Mouse (Mus musculus): ENCODE measurements around the gene Vwa3a. TPM values are rescaled to one million over a fixed set of nuclear protein-coding genes. Genes with fewer than 3 reads are reported as not detected.

Gene Vwa3a
- polyA plus RNA-seq, 1 experiment: 0.02 TPM

DNA sequence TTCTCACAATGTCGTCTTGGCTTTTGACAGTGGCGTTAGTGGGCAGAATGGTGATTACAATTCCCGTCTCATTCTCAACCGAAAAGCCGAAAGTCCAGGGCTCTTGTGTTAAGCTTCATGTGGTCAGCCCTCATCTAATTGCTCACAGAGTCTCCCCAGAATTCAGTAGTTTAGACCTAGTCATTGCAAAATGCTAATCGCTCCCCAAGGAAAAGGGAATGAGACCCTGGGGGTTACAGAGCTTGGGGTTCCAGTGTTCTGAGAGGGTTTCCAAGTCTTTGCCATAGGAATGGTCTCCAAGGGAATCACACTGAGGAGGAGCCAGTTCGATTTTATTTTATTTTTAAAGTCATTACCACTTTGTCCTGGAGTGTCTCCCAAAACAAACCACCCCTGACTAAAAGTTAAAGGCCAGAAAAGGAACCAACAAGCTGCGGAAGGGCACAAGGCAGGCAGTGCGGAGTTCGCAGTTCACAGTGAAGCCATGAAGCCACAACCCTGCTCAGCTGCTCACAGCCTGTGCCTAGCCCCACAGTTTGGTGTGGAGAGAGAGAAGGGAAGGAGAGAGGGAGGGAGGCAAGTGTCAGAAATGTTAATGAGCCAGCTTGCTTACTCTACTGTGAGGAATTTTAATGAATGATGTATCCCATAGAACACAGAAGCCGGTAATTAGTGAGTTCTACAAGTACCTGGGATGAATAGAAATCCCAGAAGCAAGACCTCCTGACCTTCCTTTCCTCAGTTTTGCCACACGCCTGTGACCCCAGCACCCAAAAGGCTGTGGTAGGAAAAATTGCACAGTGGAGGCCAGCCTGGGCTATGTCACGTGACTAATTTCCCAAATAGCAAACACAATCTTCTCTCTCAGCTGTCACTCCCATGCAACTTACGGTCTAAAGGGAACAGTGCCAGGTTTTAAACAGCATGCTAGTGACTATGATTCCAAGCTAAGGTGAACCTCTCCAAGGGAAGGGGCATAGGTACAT is 4.5 kb downstream of the Vwa3a start:
- Histone ChIP-seq H3K4me3 (ENCODE audit: extremely low read depth, insufficient read depth, insufficient read length) (no peak overlapping the region), H3K4me1 (ENCODE audit: control insufficient read depth, insufficient read depth, insufficient read length) (no peaks in the 10 kb centered on the region), H3K36me3 (ENCODE audit: control insufficient read depth, insufficient read depth, low read length) (no peaks in the 10 kb centered on the region), H3K27me3 (ENCODE audit: control insufficient read depth, insufficient read depth, low read length) (no peaks in the 10 kb centered on the region), H3K27ac (ENCODE audit: insufficient read depth, low read length) (no peak overlapping the region)
- DNase-seq (ENCODE audit: low read depth in 1 of 2, low spot score in 2 of 2): no peak
- TF ChIP-seq POLR2A (IDR thresholded peaks at IDR 0.05; ENCODE audit: low read depth, low read length) (no peak), CTCF (IDR thresholded peaks at IDR 0.05; ENCODE audit: extremely low read depth, insufficient read depth, insufficient read length, insufficient replicate concordance) (no peak)
- WGBS: 77% methylated on average over 14 of the region's 14 CpGs

DNA sequence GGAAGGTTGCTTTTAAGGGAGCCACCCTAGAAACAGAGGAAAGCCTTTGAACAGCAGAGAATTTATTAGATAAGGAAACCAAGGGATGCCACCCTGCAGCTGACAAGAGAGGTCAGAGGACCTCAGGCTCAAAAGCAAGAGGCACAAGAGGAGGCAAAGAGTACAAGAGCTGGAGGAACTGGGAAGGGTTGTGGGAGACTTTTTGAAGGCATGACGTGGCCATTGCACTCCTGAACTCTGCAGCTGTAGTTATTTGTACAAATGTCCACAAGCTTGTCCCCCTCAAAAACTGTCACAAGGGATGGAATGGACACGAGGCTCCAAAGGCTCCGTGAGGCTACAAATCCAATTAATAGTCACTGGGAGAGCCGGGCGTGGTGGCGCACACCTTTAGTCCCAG is 5.5 kb downstream of the Vwa3a start:
- no peak for DNase-seq (ENCODE audit: low read depth in 1 of 2, low spot score in 2 of 2)

DNA sequence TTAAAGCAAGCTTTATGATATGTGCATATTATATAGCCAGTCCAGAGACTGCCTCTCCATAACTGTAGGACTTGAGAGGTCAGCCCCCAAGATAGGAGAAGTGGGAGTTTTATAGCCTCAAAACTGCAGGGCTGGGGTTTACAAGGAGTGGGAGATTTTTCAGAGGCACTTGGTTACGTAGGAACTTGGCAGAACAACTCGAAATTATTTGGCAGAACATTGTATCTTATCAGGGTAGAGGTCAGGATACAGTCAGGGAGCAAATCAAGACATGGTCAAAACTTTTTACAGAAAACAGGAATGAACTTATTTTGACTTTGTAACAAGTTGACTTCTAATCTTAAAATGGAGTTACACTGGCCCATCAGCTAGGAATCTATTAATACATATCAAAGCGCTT is 6.9 kb downstream of the Vwa3a start:
- WGBS: 76% methylated on average over 3 of the region's 3 CpGs
- no peaks in the 10 kb centered on the region for H3K36me3 ChIP-seq (ENCODE audit: control insufficient read depth, insufficient read depth, low read length)
- no peak for DNase-seq (ENCODE audit: low read depth in 1 of 2, low spot score in 2 of 2)
- H3K4me3 ChIP-seq (ENCODE audit: extremely low read depth, insufficient read depth, insufficient read length): no peak overlapping the region
- TF ChIP-seq CTCF (IDR thresholded peaks at IDR 0.05; ENCODE audit: extremely low read depth, insufficient read depth, insufficient read length, insufficient replicate concordance) (no peak), POLR2A (IDR thresholded peaks at IDR 0.05; ENCODE audit: low read depth, low read length) (no peak)
- no peaks in the 10 kb centered on the region for H3K27me3 ChIP-seq (ENCODE audit: control insufficient read depth, insufficient read depth, low read length)
- no peak overlapping the region for H3K27ac ChIP-seq (ENCODE audit: insufficient read depth, low read length)
- no peaks in the 10 kb centered on the region for H3K4me1 ChIP-seq (ENCODE audit: control insufficient read depth, insufficient read depth, insufficient read length)

More for the DNA sequence above, 5.5 kb downstream of the Vwa3a start:
- no peak for TF ChIP-seq POLR2A (IDR thresholded peaks at IDR 0.05; ENCODE audit: low read depth, low read length)
- TF ChIP-seq CTCF (IDR thresholded peaks at IDR 0.05; ENCODE audit: extremely low read depth, insufficient read depth, insufficient read length, insufficient replicate concordance): no peak
- no peaks in the 10 kb centered on the region for H3K4me1 ChIP-seq (ENCODE audit: control insufficient read depth, insufficient read depth, insufficient read length)
- no peaks in the 10 kb centered on the region for H3K36me3 ChIP-seq (ENCODE audit: control insufficient read depth, insufficient read depth, low read length)
- no peak overlapping the region for H3K4me3 ChIP-seq (ENCODE audit: extremely low read depth, insufficient read depth, insufficient read length)
- H3K27me3 ChIP-seq (ENCODE audit: control insufficient read depth, insufficient read depth, low read length): no peaks in the 10 kb centered on the region
- no peak overlapping the region for H3K27ac ChIP-seq (ENCODE audit: insufficient read depth, low read length)
- 88% methylated on average over 6 of the region's 6 CpGs for WGBS

DNA sequence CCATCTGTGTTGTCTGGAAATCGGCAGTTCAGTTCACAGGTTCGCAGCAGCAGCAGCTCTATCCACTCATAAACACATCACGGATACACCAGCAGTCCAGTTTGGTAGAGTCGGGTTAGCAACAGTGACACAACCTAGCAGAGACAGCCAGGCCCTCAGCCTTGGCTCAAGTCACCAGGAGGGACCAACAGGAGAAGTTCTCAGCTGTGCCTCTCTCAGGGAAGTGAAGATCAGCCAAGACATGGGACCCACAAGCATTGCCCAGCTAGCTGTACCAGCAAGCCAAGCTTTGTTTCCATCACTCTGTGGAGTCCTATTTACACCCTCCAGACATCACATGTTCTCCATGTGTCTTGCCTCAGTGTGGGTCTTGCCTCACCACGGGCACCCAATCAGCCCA is 7.7 kb downstream of the Vwa3a start:
- no peaks in the 10 kb centered on the region for H3K36me3 ChIP-seq (ENCODE audit: control insufficient read depth, insufficient read depth, low read length)
- TF ChIP-seq CTCF (IDR thresholded peaks at IDR 0.05; ENCODE audit: extremely low read depth, insufficient read depth, insufficient read length, insufficient replicate concordance) (no peak), POLR2A (IDR thresholded peaks at IDR 0.05; ENCODE audit: low read depth, low read length) (no peak)
- H3K4me1 ChIP-seq (ENCODE audit: control insufficient read depth, insufficient read depth, insufficient read length): no peaks in the 10 kb centered on the region
- no peak for DNase-seq (ENCODE audit: low read depth in 1 of 2, low spot score in 2 of 2)
- 87% methylated on average over 5 of the region's 5 CpGs for WGBS
- H3K27me3 ChIP-seq (ENCODE audit: control insufficient read depth, insufficient read depth, low read length): no peaks in the 10 kb centered on the region
- H3K27ac ChIP-seq (ENCODE audit: insufficient read depth, low read length): no peak overlapping the region
- no peak overlapping the region for H3K4me3 ChIP-seq (ENCODE audit: extremely low read depth, insufficient read depth, insufficient read length)

DNA sequence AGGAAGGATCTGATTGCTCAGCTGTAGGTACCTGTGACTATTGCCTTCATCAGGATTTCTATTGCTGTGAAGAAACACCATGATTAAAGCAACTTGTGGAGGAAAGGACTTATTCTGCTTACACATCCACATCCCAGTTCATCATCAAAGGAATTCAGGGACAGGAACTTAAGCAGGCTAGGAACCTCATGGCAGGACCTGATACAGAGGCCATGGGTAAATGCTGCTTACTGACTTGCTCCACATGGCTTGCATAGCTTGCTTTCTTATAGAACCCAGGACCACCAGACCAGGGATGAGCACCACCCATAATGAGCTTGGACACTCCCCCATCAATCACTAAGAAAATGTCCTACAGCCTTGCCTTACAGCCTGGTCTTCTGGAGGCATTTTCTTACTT is 9.4 kb downstream of the Vwa3a start:
- no peak for DNase-seq (ENCODE audit: low read depth in 1 of 2, low spot score in 2 of 2)

DNA sequence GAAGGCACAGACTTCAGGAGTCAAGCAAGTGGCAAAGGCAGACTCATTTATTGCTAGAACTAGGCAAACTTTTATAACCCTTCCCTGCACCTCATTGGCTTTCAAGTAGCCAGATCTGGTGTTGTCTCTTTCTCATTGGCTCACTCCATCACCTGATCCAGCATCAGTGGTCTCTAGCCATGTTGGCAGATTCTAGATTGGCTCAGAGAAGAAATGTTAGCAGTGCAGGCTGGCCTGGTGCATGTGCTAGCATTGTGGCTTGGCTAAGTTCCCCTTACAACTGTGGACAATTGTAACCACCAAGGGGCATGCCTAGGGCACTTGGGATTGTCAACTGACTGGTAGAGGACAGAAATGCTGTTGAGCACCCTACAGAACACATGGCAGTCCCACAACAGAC is 12.2 kb downstream of the Vwa3a start:
- DNase-seq (ENCODE audit: low read depth in 1 of 2, low spot score in 2 of 2): no peak
- no peak overlapping the region for H3K4me3 ChIP-seq (ENCODE audit: extremely low read depth, insufficient read depth, insufficient read length)
- H3K36me3 ChIP-seq (ENCODE audit: control insufficient read depth, insufficient read depth, low read length): no peaks in the 10 kb centered on the region
- H3K27me3 ChIP-seq (ENCODE audit: control insufficient read depth, insufficient read depth, low read length): no peaks in the 10 kb centered on the region
- H3K4me1 ChIP-seq (ENCODE audit: control insufficient read depth, insufficient read depth, insufficient read length): no peaks in the 10 kb centered on the region
- TF ChIP-seq CTCF (IDR thresholded peaks at IDR 0.05; ENCODE audit: extremely low read depth, insufficient read depth, insufficient read length, insufficient replicate concordance) (no peak), POLR2A (IDR thresholded peaks at IDR 0.05; ENCODE audit: low read depth, low read length) (no peak)
- H3K27ac ChIP-seq (ENCODE audit: insufficient read depth, low read length): no peak overlapping the region

More for the DNA sequence above, 9.4 kb downstream of the Vwa3a start:
- no peaks in the 10 kb centered on the region for H3K4me1 ChIP-seq (ENCODE audit: control insufficient read depth, insufficient read depth, insufficient read length)
- no peak overlapping the region for H3K4me3 ChIP-seq (ENCODE audit: extremely low read depth, insufficient read depth, insufficient read length)
- no peaks in the 10 kb centered on the region for H3K36me3 ChIP-seq (ENCODE audit: control insufficient read depth, insufficient read depth, low read length)
- TF ChIP-seq CTCF (IDR thresholded peaks at IDR 0.05; ENCODE audit: extremely low read depth, insufficient read depth, insufficient read length, insufficient replicate concordance): no peak
- no peak for TF ChIP-seq POLR2A (IDR thresholded peaks at IDR 0.05; ENCODE audit: low read depth, low read length)
- H3K27me3 ChIP-seq (ENCODE audit: control insufficient read depth, insufficient read depth, low read length): no peaks in the 10 kb centered on the region
- no peak overlapping the region for H3K27ac ChIP-seq (ENCODE audit: insufficient read depth, low read length)

DNA sequence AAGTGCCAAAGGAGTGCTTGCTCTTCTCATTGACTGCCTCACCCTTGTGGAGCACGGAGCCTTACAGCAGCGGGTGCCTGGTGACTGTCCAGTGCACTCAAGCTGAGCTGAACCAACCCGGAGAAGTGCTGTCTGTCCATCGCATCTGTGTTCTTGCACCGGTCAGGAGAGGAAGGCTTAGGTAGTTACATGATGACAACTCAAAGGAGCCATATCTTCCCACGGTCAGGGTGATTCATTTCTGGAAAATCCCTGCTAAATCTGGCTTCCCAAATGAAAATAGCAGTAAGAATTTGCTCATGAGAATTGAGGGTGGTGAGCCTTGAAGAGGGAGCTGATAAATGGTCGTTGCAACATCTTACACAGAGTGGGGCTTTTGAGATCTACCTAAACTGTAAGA is 12.8 kb downstream of the Vwa3a start:
- WGBS: 82% methylated on average over 7 of the region's 7 CpGs
- no peak for DNase-seq (ENCODE audit: low read depth in 1 of 2, low spot score in 2 of 2)
- Histone ChIP-seq H3K4me1 (ENCODE audit: control insufficient read depth, insufficient read depth, insufficient read length) (no peaks in the 10 kb centered on the region), H3K27me3 (ENCODE audit: control insufficient read depth, insufficient read depth, low read length) (no peaks in the 10 kb centered on the region), H3K36me3 (ENCODE audit: control insufficient read depth, insufficient read depth, low read length) (no peaks in the 10 kb centered on the region), H3K27ac (ENCODE audit: insufficient read depth, low read length) (no peak overlapping the region), H3K4me3 (ENCODE audit: extremely low read depth, insufficient read depth, insufficient read length) (no peak overlapping the region)
- TF ChIP-seq CTCF (IDR thresholded peaks at IDR 0.05; ENCODE audit: extremely low read depth, insufficient read depth, insufficient read length, insufficient replicate concordance) (no peak), POLR2A (IDR thresholded peaks at IDR 0.05; ENCODE audit: low read depth, low read length) (no peak)

Measured in spleen, adult 2 months (tissue).